Mouse (Mus musculus): ENCODE measurements around the gene Parm1.

DNA sequence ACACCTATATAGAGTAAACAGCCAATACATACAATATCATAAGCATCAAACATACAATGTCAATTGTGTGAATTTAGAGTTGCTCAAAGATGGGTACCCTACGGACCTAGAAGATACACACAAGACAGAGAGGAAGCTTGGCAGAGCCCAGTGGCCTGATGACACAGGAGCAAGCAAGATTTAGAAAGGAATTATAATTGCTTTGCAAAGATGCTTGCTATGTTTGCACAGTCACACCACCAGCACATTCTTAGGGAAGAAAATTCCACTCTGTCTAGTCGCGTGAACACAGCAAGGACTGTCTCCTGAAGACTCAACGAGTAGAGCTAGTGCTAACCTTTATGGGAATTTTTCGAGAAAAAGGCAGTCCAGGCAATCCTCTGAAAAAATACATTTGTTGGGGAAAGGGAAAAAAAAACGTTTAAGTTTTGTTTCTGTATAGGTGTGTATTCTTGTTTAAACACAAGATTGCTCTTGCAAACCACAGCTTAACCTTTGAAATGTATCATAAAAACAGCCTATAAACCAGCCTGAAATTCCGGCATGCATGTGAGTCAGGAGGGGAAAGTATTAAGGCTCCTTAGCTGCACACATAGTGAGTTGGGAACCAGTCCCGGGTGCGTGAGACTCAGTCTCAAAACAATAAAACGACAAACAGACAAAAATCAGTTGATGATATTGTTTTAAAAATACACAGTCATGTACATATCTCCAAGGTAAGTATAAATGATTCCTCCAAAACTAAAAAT lies 15.5 kb downstream of the Parm1 start:
- TF ChIP-seq CTCF (IDR thresholded peaks at IDR 0.05; ENCODE audit: control insufficient read depth, insufficient read depth, insufficient replicate concordance, low read depth, low read length), result no peak
- TF ChIP-seq POLR2A (IDR thresholded peaks at IDR 0.05; ENCODE audit: control insufficient read depth, low read depth, low read length), result no peak
